Mouse (Mus musculus): Measurements from ENCODE around the gene Ufc1. TPM values are rescaled to one million over a fixed set of nuclear protein-coding genes. Genes with fewer than 3 reads are reported as not detected.

Gene Ufc1
- polyA plus RNA-seq, 1 experiment from 2014 or later: 84.1 TPM

DNA sequence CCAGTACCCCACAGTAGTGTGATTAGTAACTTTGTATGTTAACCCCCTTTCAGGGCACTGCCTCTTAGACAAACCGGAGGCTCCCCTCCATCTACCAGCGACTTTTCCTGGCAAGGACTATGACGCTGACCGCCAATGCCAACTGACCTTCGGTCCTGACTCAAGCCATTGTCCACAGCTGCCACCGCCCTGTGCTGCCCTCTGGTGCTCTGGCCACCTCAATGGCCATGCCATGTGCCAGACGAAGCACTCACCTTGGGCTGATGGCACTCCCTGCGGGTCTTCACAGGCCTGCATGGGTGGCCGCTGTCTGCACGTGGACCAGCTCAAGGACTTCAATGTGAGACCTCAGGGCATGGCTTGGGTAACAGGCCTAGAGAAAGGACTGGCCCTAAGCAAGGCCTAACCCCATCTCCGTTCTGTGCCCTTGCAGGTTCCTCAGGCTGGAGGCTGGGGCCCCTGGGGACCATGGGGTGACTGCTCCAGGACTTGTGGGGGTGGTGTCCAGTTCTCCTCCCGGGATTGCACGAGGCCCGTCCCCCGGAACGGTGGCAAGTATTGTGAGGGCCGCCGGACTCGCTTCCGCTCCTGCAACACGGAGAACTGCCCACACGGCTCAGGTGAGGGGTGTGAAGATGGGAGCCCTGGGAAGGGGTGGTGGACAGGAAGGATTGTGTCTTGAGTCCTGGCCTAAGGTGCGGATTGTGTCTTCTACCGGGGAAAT, 38.6 kb downstream of the Ufc1 start:
- WGBS: 80% methylated on average over 24 of the region's 24 CpGs
- H3K27me3 ChIP-seq (replicated peaks): 0 out of 2 replicates have a peak, but pooled peaks cover 8% of the 10 kb centered on the region
- H3K4me3 ChIP-seq: no peak overlapping the region
- H3K36me3 ChIP-seq: peaks cover 3% of the 10 kb centered on the region; the same call in 1 of the 2 replicates
- no peaks in the 10 kb centered on the region for H3K9me3 ChIP-seq (replicated peaks)
- peaks cover 19% of the 10 kb centered on the region for H3K4me1 ChIP-seq (replicated peaks)
- H3K4me2 ChIP-seq: no peak overlapping the region
- no peak for ATAC-seq (ENCODE audit: insufficient number of reproducible peaks, low FRiP score)
- H3K27ac ChIP-seq (ENCODE audit: poor library complexity, severe bottlenecking): no peak overlapping the region
- no peak overlapping the region for H3K9ac ChIP-seq

DNA sequence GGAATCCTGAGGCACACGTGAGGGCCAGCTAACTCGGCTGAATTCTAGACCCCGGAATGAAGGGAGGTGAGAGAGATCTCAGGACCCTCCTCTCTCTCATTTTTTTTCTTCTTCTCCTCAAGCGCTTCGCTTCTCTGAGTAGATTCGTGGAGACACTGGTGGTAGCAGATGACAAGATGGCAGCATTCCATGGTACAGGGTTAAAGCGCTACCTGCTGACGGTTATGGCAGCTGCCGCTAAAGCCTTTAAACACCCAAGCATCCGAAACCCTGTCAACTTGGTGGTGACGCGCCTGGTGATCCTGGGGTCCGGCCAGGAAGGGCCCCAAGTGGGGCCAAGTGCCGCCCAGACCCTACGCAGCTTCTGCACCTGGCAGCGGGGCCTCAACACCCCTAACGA, 42.4 kb downstream of the Ufc1 start:
- Histone ChIP-seq H3K4me3 (no peak overlapping the region), H3K4me1 (replicated peaks) (peaks cover 47% of the 10 kb centered on the region), H3K9ac (no peak overlapping the region), H3K27ac (ENCODE audit: poor library complexity, severe bottlenecking) (peak overlapping the region; percentile 28), H3K9me3 (replicated peaks) (no peaks in the 10 kb centered on the region), H3K4me2 (peak overlapping the region; percentile 57), H3K36me3 (no peaks in the 10 kb centered on the region), H3K27me3 (replicated peaks) (0 out of 2 replicates have a peak, but pooled peaks cover 10% of the 10 kb centered on the region)
- 47% methylated on average over 17 of the region's 17 CpGs for WGBS
- no peak for ATAC-seq (ENCODE audit: insufficient number of reproducible peaks, low FRiP score)

DNA sequence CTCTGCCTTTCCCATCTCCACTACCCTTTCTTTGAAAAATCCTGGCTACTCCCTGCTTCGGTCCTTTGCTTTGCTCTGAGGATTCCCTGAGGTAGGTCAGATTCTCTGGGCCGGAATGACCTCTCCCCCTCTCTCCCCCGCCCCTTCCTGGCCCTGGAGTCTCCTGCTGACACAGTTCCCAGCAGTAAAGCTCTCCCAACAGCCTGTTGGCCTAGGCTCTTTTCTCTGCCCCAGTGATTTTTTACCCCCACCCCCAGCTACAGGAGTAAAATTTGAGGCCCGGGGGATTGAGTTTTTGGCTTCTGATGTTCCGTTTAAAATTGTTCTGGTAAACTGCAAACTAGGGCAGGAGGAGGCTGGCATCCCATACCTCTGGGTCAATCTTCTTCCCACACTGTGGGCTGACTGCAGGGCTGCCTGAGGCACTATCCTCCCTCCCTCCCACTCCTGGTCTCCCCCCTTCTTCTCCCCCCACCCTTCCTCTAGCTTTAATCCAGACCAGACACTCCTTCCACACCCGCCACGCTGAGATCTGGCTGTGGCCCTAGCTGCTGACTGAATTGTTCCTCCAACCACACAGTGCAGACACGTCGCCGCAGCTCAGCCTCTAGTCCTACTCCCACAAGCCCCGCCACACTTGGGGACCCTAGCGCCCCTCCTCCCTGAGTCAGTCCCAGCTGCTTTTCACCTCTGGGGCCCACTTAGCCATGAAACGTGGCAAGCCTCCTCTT, 43.1 kb downstream of the Ufc1 start:
- peak overlapping the region; percentile 28 for H3K27ac ChIP-seq (ENCODE audit: poor library complexity, severe bottlenecking)
- H3K27me3 ChIP-seq (replicated peaks): 0 out of 2 replicates have a peak, but pooled peaks cover 10% of the 10 kb centered on the region
- H3K9me3 ChIP-seq (replicated peaks): no peaks in the 10 kb centered on the region
- peaks cover 47% of the 10 kb centered on the region for H3K4me1 ChIP-seq (replicated peaks)
- WGBS: 13% methylated on average over 13 of the region's 13 CpGs
- H3K36me3 ChIP-seq: no peaks in the 10 kb centered on the region
- ATAC-seq (ENCODE audit: insufficient number of reproducible peaks, low FRiP score): no peak
- peak overlapping the region; percentile 57 for H3K4me2 ChIP-seq
- peak overlapping the region; percentile 16 for H3K4me3 ChIP-seq
- H3K9ac ChIP-seq: peak overlapping the region; percentile 45; the same call in 1 of the 2 replicates

DNA sequence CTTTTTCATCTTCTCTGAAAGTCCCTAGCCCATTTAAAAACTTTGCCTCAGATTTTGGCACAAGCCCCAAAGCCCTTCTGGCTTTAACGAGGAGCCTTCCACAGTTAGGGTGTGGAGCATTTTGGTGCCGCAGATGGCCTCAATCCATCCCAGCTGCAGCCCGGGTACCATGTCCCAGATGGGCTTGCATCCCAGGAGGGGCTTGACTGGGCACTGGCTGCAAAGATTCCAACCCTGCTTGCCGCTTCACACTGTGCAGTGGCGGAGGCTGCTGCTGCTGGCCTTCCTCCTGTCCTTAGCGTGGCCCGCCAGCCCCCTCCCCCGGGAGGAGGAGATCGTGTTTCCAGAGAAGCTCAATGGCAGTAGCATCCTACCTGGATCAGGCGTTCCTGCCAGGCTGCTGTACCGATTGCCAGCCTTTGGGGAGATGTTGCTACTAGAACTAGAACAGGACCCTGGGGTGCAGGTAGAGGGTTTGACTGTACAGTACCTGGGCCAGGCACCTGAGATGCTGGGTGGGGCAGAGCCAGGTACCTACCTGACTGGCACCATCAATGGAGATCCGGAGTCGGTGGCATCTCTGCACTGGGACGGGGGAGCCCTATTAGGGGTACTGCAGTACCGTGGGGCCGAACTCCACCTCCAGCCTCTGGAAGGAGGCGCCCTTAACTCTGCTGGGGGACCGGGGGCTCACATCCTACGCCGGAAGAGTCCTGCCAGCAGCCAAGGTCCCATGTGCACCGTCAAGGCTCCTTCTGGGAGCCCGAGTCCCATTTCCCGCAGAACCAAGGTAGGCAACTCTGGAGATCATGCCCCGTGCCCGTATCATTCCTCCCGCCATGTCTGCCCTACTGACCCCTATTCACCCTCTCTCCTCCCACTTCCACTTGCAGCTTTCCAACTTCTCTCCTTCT, 43.9 kb downstream of the Ufc1 start, which contains the start of gene Ndufs2:
Gene Ndufs2 (minus strand): TSS at position 709 of the 914 bp plus-strand sequence.
- H3K4me1 ChIP-seq (replicated peaks): peaks cover 51% of the 10 kb centered on the region
- H3K4me2 ChIP-seq: peak within 1 kb of the TSS; percentile 57
- H3K9ac ChIP-seq: peak within 1 kb of the TSS; percentile 45
- no peak for ATAC-seq (ENCODE audit: insufficient number of reproducible peaks, low FRiP score)
- H3K27ac ChIP-seq (ENCODE audit: poor library complexity, severe bottlenecking): peak within 1 kb of the TSS; percentile 28
- H3K36me3 ChIP-seq: no peaks in the 10 kb centered on the region
- peak within 1 kb of the TSS; percentile 16 for H3K4me3 ChIP-seq
- 0 out of 2 replicates have a peak, but pooled peaks cover 7% of the 10 kb centered on the region for H3K27me3 ChIP-seq (replicated peaks)
- no peaks in the 10 kb centered on the region for H3K9me3 ChIP-seq (replicated peaks)
- WGBS: 17% methylated on average over 26 of the region's 26 CpGs

DNA sequence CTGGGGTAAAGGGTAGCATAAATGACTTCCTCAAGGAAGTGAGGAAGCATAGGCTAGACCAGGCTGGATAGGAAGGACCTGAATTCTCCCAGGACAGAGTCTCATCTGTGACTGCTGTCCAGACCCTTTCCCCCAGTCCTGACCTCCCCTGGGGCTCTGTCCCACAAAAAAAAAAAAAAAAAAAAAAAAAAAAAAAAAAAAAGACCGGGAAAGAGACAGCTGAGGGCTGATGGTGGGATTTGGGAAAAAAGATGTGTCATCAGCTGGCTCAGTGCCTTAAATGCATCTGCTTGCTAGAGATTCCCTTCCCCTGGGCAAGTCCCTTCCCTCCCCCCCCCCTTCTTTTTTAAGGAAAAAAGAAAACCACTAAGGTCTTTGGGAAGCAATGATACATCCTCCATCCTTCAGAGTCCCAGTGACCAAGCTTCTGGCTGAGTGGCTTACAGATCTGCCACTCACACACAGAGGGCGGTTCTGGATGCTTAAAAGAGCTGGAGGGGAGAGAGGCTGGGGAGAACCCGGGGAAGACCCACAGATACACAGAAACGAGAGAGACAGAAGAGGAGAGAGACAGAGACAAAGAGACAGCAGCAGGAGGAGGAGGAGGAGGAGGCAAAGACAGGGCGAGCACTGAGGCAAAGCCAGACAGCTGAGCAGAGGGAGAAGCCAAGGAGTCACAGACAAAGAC, 44.8 kb downstream of the Ufc1 start, which contains the start of gene Adamts4:
Gene Adamts4 (plus strand): TSS at position 509 of the 688 bp plus-strand sequence.
- peak within 1 kb of the TSS; percentile 16 for H3K4me3 ChIP-seq
- 21% methylated on average over 5 of the region's 5 CpGs for WGBS
- H3K27ac ChIP-seq (ENCODE audit: poor library complexity, severe bottlenecking): peak within 1 kb of the TSS; percentile 34
- peak within 1 kb of the TSS; percentile 57 for H3K4me2 ChIP-seq
- peak within 1 kb of the TSS; percentile 45 for H3K9ac ChIP-seq
- H3K36me3 ChIP-seq: peaks cover 7% of the 10 kb centered on the region
- H3K4me1 ChIP-seq (replicated peaks): peaks cover 58% of the 10 kb centered on the region
- H3K9me3 ChIP-seq (replicated peaks): no peaks in the 10 kb centered on the region
- no peak for ATAC-seq (ENCODE audit: insufficient number of reproducible peaks, low FRiP score)
- 0 out of 2 replicates have a peak, but pooled peaks cover 7% of the 10 kb centered on the region for H3K27me3 ChIP-seq (replicated peaks)

DNA sequence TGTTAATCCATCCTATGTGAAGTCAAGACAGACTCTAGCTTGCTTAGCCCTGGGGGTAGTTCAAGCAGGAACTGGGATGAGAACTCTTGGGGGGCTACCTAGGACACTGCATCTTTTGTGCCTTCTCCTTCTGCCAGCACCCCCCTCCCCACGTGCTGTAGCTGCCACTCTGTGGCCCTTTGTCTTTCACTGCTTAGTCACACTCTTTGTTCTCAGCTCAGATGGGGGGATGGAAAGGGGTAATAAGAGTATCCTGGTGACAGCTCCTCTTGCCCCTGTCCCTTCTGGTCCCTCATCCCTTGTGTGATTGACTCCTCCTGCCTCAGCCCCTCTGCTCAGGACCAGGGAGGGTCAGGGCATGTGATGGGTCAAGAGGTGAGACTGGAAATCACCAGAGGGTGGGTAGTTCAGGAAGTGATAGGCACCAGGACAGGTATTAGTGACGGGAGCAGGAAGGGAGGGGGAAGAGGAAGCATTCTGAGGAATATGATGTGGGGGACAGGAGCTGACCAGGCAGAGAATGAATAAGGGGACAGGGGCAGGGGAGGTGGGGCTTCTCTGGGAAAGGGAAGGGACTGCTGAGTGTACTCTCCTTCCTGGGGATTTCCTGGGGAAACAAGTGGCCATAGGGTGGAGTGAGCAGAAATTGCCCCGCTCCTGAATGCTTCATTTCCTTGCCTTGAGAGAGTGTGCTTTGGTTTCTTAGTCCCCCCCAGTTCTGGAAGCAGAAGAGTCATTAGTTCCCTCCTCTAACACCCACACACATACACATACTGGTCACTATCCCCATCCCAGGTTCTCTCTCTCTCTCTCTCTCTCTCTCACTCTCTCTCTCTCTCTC, 46.2 kb downstream of the Ufc1 start:
- Histone ChIP-seq H3K9me3 (replicated peaks) (no peaks in the 10 kb centered on the region), H3K27me3 (replicated peaks) (0 out of 2 replicates have a peak, but pooled peaks cover 7% of the 10 kb centered on the region), H3K36me3 (peaks cover 17% of the 10 kb centered on the region), H3K4me3 (no peak overlapping the region), H3K4me2 (peak overlapping the region; percentile 83), H3K9ac (no peak overlapping the region), H3K27ac (ENCODE audit: poor library complexity, severe bottlenecking) (peak overlapping the region; percentile 85), H3K4me1 (replicated peaks) (peaks cover 58% of the 10 kb centered on the region)
- no peak; the same call in 1 of the 2 replicates for ATAC-seq (ENCODE audit: insufficient number of reproducible peaks, low FRiP score)
- WGBS: 37% methylated on average over 3 of the region's 3 CpGs

DNA sequence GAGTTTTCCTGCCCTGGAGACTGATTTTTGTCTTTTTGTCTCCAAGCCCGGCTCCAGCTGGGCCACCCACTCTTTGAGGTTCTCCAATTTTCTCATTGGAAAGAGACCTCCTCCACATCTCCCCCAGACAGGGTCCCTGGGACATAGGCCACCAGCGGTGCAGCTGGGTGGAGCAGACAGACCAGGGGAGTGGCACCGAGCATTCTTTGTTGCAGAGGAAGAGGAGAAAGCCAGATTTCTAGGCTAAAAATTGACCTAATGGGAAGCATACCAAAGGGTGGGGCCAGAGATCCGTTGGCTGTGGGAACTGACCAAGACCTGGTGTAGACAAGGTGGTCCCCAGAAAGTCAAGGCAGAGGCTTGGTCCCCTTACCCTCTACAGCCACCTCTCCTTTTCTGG, 46.9 kb downstream of the Ufc1 start:
- Histone ChIP-seq H3K4me3 (peak overlapping the region; percentile 75; the same call in 1 of the 2 replicates), H3K4me2 (peak overlapping the region; percentile 83), H3K9me3 (replicated peaks) (no peaks in the 10 kb centered on the region), H3K27me3 (replicated peaks) (0 out of 2 replicates have a peak, but pooled peaks cover 4% of the 10 kb centered on the region), H3K9ac (peak overlapping the region; percentile 67), H3K36me3 (peaks cover 23% of the 10 kb centered on the region), H3K27ac (ENCODE audit: poor library complexity, severe bottlenecking) (peak overlapping the region; percentile 85), H3K4me1 (replicated peaks) (peaks cover 58% of the 10 kb centered on the region)
- no peak for ATAC-seq (ENCODE audit: insufficient number of reproducible peaks, low FRiP score)
- WGBS: 20% methylated on average over 4 of the region's 4 CpGs

DNA sequence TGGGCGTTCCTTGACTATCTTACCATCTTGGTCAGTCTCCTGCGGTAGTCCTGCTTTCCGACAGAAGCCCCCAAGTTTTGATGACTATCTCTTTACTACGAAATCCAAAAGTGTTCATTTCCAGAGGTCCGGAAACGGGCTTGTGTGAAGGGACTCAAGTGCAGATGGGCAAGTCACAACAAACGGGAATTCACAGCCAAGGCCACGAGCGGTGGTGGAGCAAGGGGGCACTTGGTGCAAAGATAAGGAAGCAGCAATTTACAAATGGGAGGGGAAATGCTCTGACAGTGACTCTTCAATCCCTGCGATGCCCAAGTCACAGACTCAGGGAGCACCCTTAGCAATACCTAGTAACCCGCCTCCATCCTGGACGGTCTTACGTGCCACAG, 47.4 kb downstream of the Ufc1 start:
- H3K4me1 ChIP-seq (replicated peaks): peaks cover 54% of the 10 kb centered on the region
- WGBS: 7% methylated on average over 13 of the region's 13 CpGs
- H3K27me3 ChIP-seq (replicated peaks): 0 out of 2 replicates have a peak, but pooled peaks cover 4% of the 10 kb centered on the region

DNA sequence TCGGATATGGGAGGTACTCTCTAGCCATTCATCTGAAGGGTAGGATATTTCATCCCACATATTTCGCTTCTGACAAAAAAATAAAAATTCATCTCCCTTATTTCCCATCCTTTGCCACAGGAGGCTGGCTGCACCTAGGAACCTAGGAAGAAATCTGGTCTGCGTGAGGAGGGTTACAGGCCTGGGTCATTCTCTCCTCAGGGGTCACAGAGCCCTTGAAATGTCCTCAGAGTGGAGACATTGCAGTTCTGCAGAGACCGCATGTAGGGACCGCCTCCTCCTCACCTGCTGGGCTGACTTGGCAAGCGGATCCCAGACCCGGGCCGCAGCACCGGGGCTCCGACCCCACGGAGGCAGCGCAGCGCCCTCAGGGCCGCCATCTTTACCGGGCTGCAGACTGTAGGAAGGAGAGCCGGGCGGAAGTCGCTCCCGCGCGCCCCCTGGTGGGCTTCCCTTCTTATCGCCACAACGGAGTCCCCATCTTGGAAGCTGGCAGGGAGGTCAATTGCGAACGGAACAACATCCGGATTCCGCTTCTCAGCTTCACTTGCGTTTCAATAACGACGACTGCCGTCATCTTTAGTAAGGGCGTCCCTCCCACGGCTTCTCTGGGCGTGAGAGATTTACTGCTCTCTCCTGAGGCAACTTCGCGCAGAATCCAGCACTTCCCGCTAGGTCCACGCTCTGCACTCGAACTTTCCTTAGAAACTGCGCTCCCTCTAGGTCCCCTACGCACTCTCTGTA, 47.9 kb downstream of the Ufc1 start:
- peak overlapping the region; percentile 85 for H3K27ac ChIP-seq (ENCODE audit: poor library complexity, severe bottlenecking)
- peak overlapping the region; percentile 86 for H3K9ac ChIP-seq
- H3K36me3 ChIP-seq: peaks cover 34% of the 10 kb centered on the region
- peak overlapping the region; percentile 83 for H3K4me2 ChIP-seq
- H3K9me3 ChIP-seq (replicated peaks): no peaks in the 10 kb centered on the region
- H3K4me3 ChIP-seq: peak overlapping the region; percentile 75
- 0 out of 2 replicates have a peak, but pooled peaks cover 4% of the 10 kb centered on the region for H3K27me3 ChIP-seq (replicated peaks)
- WGBS: under 1% methylated on average over 41 of the region's 41 CpGs
- peaks cover 48% of the 10 kb centered on the region for H3K4me1 ChIP-seq (replicated peaks)
- ATAC-seq (ENCODE audit: insufficient number of reproducible peaks, low FRiP score): peak; percentile 89

More for the DNA sequence above, 47.4 kb downstream of the Ufc1 start:
- Histone ChIP-seq H3K36me3 (peaks cover 28% of the 10 kb centered on the region), H3K9me3 (replicated peaks) (no peaks in the 10 kb centered on the region), H3K9ac (peak overlapping the region; percentile 67), H3K27ac (ENCODE audit: poor library complexity, severe bottlenecking) (peak overlapping the region; percentile 85), H3K4me2 (peak overlapping the region; percentile 83), H3K4me3 (peak overlapping the region; percentile 75)
- ATAC-seq (ENCODE audit: insufficient number of reproducible peaks, low FRiP score): 0 out of 2 replicates have a peak, but pooled peaks have one; percentile 3

Data from heart, embryonic 12.5 days (tissue).